Comparison of ENCODE assay signal across 21 mouse cellular contexts in the genomic region with DNA sequence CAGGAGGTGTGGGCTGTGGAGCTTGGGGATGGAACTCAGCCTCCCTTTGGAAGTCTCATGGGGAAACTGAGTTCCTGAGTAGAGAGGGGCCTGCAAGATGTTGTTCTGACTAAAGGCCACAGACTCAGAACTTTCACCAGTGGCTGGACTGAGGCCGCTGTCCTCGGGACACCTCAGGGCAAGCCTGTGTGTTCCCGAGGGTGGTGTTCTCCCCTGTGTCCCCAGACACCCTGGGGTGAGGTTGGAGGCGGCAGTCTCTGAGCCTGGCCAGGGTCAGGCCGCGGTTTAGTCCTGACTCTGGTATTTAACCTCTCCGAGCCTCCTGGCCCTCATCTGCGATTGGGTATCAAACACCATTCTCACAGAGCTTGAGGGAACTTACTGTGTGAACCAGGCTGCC. TPM values are rescaled to one million over a fixed set of nuclear protein-coding genes. Genes with fewer than 3 reads are reported as not detected.
DNase-seq lines count a peak whose midpoint lies in the region; ATAC-seq and TF ChIP-seq lines count a peak whose summit lies in the region.
"Had no signal": no experiment of that assay in that cellular context is flagged by ENCODE, and none has a peak within 500 bp of the region (broad histone marks: within the 10 kb centered on the region; RNA-seq: fewer than 3 reads in every experiment).

No protein-coding gene starts in this region.

- no peak for ATAC-seq in forebrain, embryonic 15.5 days (replicated peaks)
- ATAC-seq in liver, postnatal 0 days = no peak
- ATAC-seq: activated CD4-positive, CD25-positive, alpha-beta regulatory T cell, adult 4 months; hindbrain, postnatal 0 days; midbrain, embryonic 15.5 days had no signal

- H3K4me1 ChIP-seq in forebrain, embryonic 10.5 days = peaks cover 45% of the 10 kb centered on the region
- 0 out of 2 replicates have a peak, but pooled peaks cover 8% of the 10 kb centered on the region for H3K4me1 ChIP-seq in forebrain, embryonic 15.5 days
- H3K4me1 ChIP-seq in brown adipose tissue, adult 24 weeks (ENCODE audit: control insufficient read depth, insufficient read depth, insufficient read length, low read length) = peaks cover 85% of the 10 kb centered on the region
- H3K4me1 ChIP-seq in liver, postnatal 0 days (ENCODE audit: insufficient read depth) = peaks cover 97% of the 10 kb centered on the region

- intact Hi-C loops in left cerebral cortex, adult 2 months (cut with DNase I) = no loop called here

- no peak for TF ChIP-seq EP300 in liver, postnatal 0 days (IDR thresholded peaks at IDR 0.05; ENCODE audit: low read depth)

- no peak overlapping the region for H3K9ac ChIP-seq in forebrain, embryonic 15.5 days (replicated peaks)
- no peak overlapping the region for H3K9ac ChIP-seq in liver, postnatal 0 days (replicated peaks)
- H3K9ac ChIP-seq: limb, embryonic 12.5 days; lung, embryonic 15.5 days; midbrain, embryonic 15.5 days; neural tube, embryonic 12.5 days had no signal

- no peak overlapping the region for H3K4me3 ChIP-seq in forebrain, embryonic 10.5 days
- no peak overlapping the region for H3K4me3 ChIP-seq in forebrain, embryonic 15.5 days
- no peak overlapping the region for H3K4me3 ChIP-seq in layer of hippocampus, adult 2 months
- H3K4me3 ChIP-seq in brown adipose tissue, adult 24 weeks (ENCODE audit: insufficient read depth, low read depth, low read length) = no peak overlapping the region
- H3K4me3 ChIP-seq in liver, postnatal 0 days (ENCODE audit: low read depth, low read length) = no peak overlapping the region
- H3K4me3 ChIP-seq in left cerebral cortex, adult 2 months = no peak overlapping the region
- H3K4me3 ChIP-seq: limb, embryonic 12.5 days; lung, embryonic 15.5 days; midbrain, embryonic 15.5 days; neural tube, embryonic 12.5 days had no signal

- 0 out of 2 replicates have a peak overlapping the region, but pooled peaks have one; percentile 40 for H3K27ac ChIP-seq in forebrain, embryonic 10.5 days
- no peak overlapping the region for H3K27ac ChIP-seq in forebrain, embryonic 15.5 days (replicated peaks)
- H3K27ac ChIP-seq in layer of hippocampus, adult 2 months = peak overlapping the region; percentile 75
- 0 out of 2 replicates have a peak overlapping the region, but pooled peaks have one; percentile 4 for H3K27ac ChIP-seq in brown adipose tissue, adult 24 weeks (replicated peaks; ENCODE audit: low read depth, low read length)
- 0 out of 2 replicates have a peak overlapping the region, but pooled peaks have one; percentile 71 for H3K27ac ChIP-seq in liver, postnatal 0 days (ENCODE audit: low read depth)
- H3K27ac ChIP-seq in left cerebral cortex, adult 2 months = no peak overlapping the region
- H3K27ac ChIP-seq: hindbrain, postnatal 0 days; kidney, postnatal 0 days; limb, embryonic 12.5 days; lung, embryonic 15.5 days; midbrain, embryonic 15.5 days; neural tube, embryonic 12.5 days had no signal

- no peak overlapping the region for H3K4me2 ChIP-seq in forebrain, embryonic 15.5 days (replicated peaks)
- H3K4me2 ChIP-seq in liver, postnatal 0 days (ENCODE audit: low read depth, low read length) = no peak overlapping the region
- H3K4me2 ChIP-seq: limb, embryonic 12.5 days; lung, embryonic 15.5 days; midbrain, embryonic 15.5 days; neural tube, embryonic 12.5 days had no signal

- no peaks in the 10 kb centered on the region for H3K36me3 ChIP-seq in forebrain, embryonic 10.5 days (replicated peaks)
- H3K36me3 ChIP-seq in forebrain, embryonic 15.5 days = no peaks in the 10 kb centered on the region
- no peaks in the 10 kb centered on the region; the same call in 1 of the 2 replicates for H3K36me3 ChIP-seq in liver, postnatal 0 days (replicated peaks; ENCODE audit: insufficient read depth, low read length)
- H3K36me3 ChIP-seq: limb, embryonic 12.5 days; lung, embryonic 15.5 days; midbrain, embryonic 15.5 days; neural tube, embryonic 12.5 days had no signal

- 56% methylated on average over 8 of the region's 8 CpGs for WGBS in forebrain, embryonic 10.5 days
- WGBS in forebrain, embryonic 15.5 days = 62% methylated on average over 8 of the region's 8 CpGs
- 66% methylated on average over 8 of the region's 8 CpGs for WGBS in liver, postnatal 0 days (ENCODE audit: insufficient replicate concordance)

- no peaks in the 10 kb centered on the region for H3K9me3 ChIP-seq in forebrain, embryonic 10.5 days
- no peaks in the 10 kb centered on the region for H3K9me3 ChIP-seq in forebrain, embryonic 15.5 days
- no peaks in the 10 kb centered on the region for H3K9me3 ChIP-seq in liver, postnatal 0 days (ENCODE audit: low read length)
- H3K9me3 ChIP-seq: limb, embryonic 12.5 days; lung, embryonic 15.5 days; midbrain, embryonic 15.5 days; neural tube, embryonic 12.5 days had no signal

- no peak for DNase-seq in forebrain, embryonic 10.5 days (ENCODE audit: extremely low spot score, low spot score)
- DNase-seq in layer of hippocampus, adult 2 months (ENCODE audit: low spot score in 2 of 2) = no peak
- no peak for DNase-seq in layer of hippocampus, adult 11-12 months (ENCODE audit: low spot score)
- DNase-seq in liver, postnatal 0 days = peak; percentile 15
- DNase-seq in right cerebral cortex, postnatal 4 days = no peak
- no peak for DNase-seq in left cerebral cortex, adult 2 months (ENCODE audit: extremely low spot score in 1 of 2, low spot score in 2 of 2)
- DNase-seq: cerebellum, adult 9-10 months; heart, adult 18-20 months; heart, postnatal 14 days; kidney, adult 11 months had no signal

- no peak for TF ChIP-seq CTCF in layer of hippocampus, adult 2 months (conservative IDR thresholded peaks at IDR 0.05)
- no peak for TF ChIP-seq CTCF in liver, postnatal 0 days (IDR thresholded peaks at IDR 0.05; ENCODE audit: low read depth)
- no peak for TF ChIP-seq CTCF in left cerebral cortex, adult 2 months (IDR thresholded peaks at IDR 0.05)

- H3K27me3 ChIP-seq in forebrain, embryonic 10.5 days (ENCODE audit: poor library complexity, severe bottlenecking) = no peaks in the 10 kb centered on the region
- H3K27me3 ChIP-seq in forebrain, embryonic 15.5 days = no peaks in the 10 kb centered on the region
- H3K27me3 ChIP-seq in liver, postnatal 0 days (ENCODE audit: insufficient read depth, low read length) = no peaks in the 10 kb centered on the region
- H3K27me3 ChIP-seq: limb, embryonic 12.5 days; lung, embryonic 15.5 days; midbrain, embryonic 15.5 days; neural tube, embryonic 12.5 days; Patski had no signal

RNA-seq across cellular contexts. Expression of gene Tpst2, which starts 19.1 kb away (rescaled TPM):
- 36.7 and 37.7 TPM in 2 replicates for polyA plus RNA-seq in forebrain, embryonic 10.5 days (2016; fragmentation: Nextera tagmentation; extraction: Ambion mirVana)
- polyA plus RNA-seq in forebrain, embryonic 15.5 days (2015; fragmentation: Nextera tagmentation; extraction: Ambion mirVana) = 28.8 and 29.5 TPM in 2 replicates
- total RNA-seq in layer of hippocampus, adult 2 months (2021) = 10 to 100 TPM; 45.3 to 45.4 TPM
- polyA plus RNA-seq in brown adipose tissue, adult 24 weeks (2012; ENCODE audit: insufficient read depth, insufficient read length, missing spikeins) = 23.8 and 30.1 TPM in 2 replicates
- polyA plus RNA-seq in liver, postnatal 0 days (2015; fragmentation: Nextera tagmentation; extraction: Ambion mirVana) = 34.5 and 36.2 TPM in 2 replicates
- 10 to 100 TPM; 37.5 to 41.9 TPM for total RNA-seq in left cerebral cortex, adult 2 months (2021)

RNA-seq across cellular contexts. Expression of gene Tfip11, which starts 30.6 kb away (rescaled TPM):
- polyA plus RNA-seq in forebrain, embryonic 10.5 days (2016; fragmentation: Nextera tagmentation; extraction: Ambion mirVana) = 41.7 and 42.0 TPM in 2 replicates
- 33.9 and 34.4 TPM in 2 replicates for polyA plus RNA-seq in forebrain, embryonic 15.5 days (2015; fragmentation: Nextera tagmentation; extraction: Ambion mirVana)
- total RNA-seq in layer of hippocampus, adult 2 months (2021) = 10 to 100 TPM; 40.6 to 40.8 TPM
- polyA plus RNA-seq in brown adipose tissue, adult 24 weeks (2012; ENCODE audit: insufficient read depth, insufficient read length, missing spikeins) = 9.5 and 9.8 TPM in 2 replicates
- 6.7 and 8.0 TPM in 2 replicates for polyA plus RNA-seq in liver, postnatal 0 days (2015; fragmentation: Nextera tagmentation; extraction: Ambion mirVana)
- 10 to 100 TPM; 43.0 to 45.0 TPM for total RNA-seq in left cerebral cortex, adult 2 months (2021)

RNA-seq across cellular contexts. Expression of gene Crybb1, which starts 39.9 kb away (rescaled TPM):
- polyA plus RNA-seq in forebrain, embryonic 10.5 days (2016; fragmentation: Nextera tagmentation; extraction: Ambion mirVana) = 0.30 TPM in 1 of 2 replicates, not detected in the other
- 5.4 and 5.5 TPM in 2 replicates for polyA plus RNA-seq in forebrain, embryonic 15.5 days (2015; fragmentation: Nextera tagmentation; extraction: Ambion mirVana)
- total RNA-seq in layer of hippocampus, adult 2 months (2021) = 1 to 10 TPM; 6.4 to 7.8 TPM
- polyA plus RNA-seq in brown adipose tissue, adult 24 weeks (2012; ENCODE audit: insufficient read depth, insufficient read length, missing spikeins) = not detected in 2 replicates
- 0.33 TPM in 1 of 2 replicates, not detected in the other for polyA plus RNA-seq in liver, postnatal 0 days (2015; fragmentation: Nextera tagmentation; extraction: Ambion mirVana)
- total RNA-seq in left cerebral cortex, adult 2 months (2021) = 1 to 10 TPM; 6.9 to 7.4 TPM
- polyA plus RNA-seq: activated CD4-positive, CD25-positive, alpha-beta regulatory T cell, adult 4 months; macrophage; Patski had no signal

RNA-seq across cellular contexts. Expression of gene Cryba4, which starts 43.2 kb away (rescaled TPM):
- polyA plus RNA-seq in forebrain, embryonic 10.5 days (2016; fragmentation: Nextera tagmentation; extraction: Ambion mirVana) = 0.48 TPM in 1 of 2 replicates, not detected in the other
- 1.6 and 1.8 TPM in 2 replicates for polyA plus RNA-seq in forebrain, embryonic 15.5 days (2015; fragmentation: Nextera tagmentation; extraction: Ambion mirVana)
- total RNA-seq in layer of hippocampus, adult 2 months (2021) = 1 to 10 TPM; 1.0 to 1.5 TPM
- polyA plus RNA-seq in brown adipose tissue, adult 24 weeks (2012; ENCODE audit: insufficient read depth, insufficient read length, missing spikeins) = not detected in 2 replicates
- 0.59 and 0.86 TPM in 2 replicates for polyA plus RNA-seq in liver, postnatal 0 days (2015; fragmentation: Nextera tagmentation; extraction: Ambion mirVana)
- total RNA-seq in left cerebral cortex, adult 2 months (2021) = under 1 TPM in 1 of 2 experiments, not detected in 1; 0.49 TPM
- polyA plus RNA-seq: activated CD4-positive, CD25-positive, alpha-beta regulatory T cell, adult 4 months; Patski had no signal

RNA-seq across cellular contexts. Expression of gene Srrd, which starts 47.3 kb away (rescaled TPM):
- 47.2 and 48.9 TPM in 2 replicates for polyA plus RNA-seq in forebrain, embryonic 10.5 days (2016; fragmentation: Nextera tagmentation; extraction: Ambion mirVana)
- 54.0 and 57.5 TPM in 2 replicates for polyA plus RNA-seq in forebrain, embryonic 15.5 days (2015; fragmentation: Nextera tagmentation; extraction: Ambion mirVana)
- total RNA-seq in layer of hippocampus, adult 2 months (2021) = 10 to 100 TPM; 21.4 to 30.4 TPM
- 8.3 and 14.3 TPM in 2 replicates for polyA plus RNA-seq in brown adipose tissue, adult 24 weeks (2012; ENCODE audit: insufficient read depth, insufficient read length, missing spikeins)
- polyA plus RNA-seq in liver, postnatal 0 days (2015; fragmentation: Nextera tagmentation; extraction: Ambion mirVana) = 9.4 and 10.6 TPM in 2 replicates
- total RNA-seq in left cerebral cortex, adult 2 months (2021) = 10 to 100 TPM; 23.1 to 29.9 TPM

Comparison
In these comparisons a context has a peak if more than half of its experiments do, and no peak if none do; other contexts are left out.
1. H3K27ac ChIP-seq: peak in forebrain, embryonic 10.5 days (single experiment), layer of hippocampus, adult 2 months (single experiment), brown adipose tissue, adult 24 weeks (single experiment) and liver, postnatal 0 days (single experiment); none in forebrain, embryonic 15.5 days (single experiment) and left cerebral cortex, adult 2 months (single experiment).